Mouse (Mus musculus): ENCODE measurements at regions not wholly inside any gene's neighbourhood (a gene's known extent, or its start where the extent isn't known, plus 50 kb on each side); places are given as distances from the start of the nearest gene placed in this dataset.
"Not testable (repeated sequence)": the region's sequence is repeated elsewhere in the genome, so short reads cannot be mapped to it uniquely, and the experiment has no call there.

DNA sequence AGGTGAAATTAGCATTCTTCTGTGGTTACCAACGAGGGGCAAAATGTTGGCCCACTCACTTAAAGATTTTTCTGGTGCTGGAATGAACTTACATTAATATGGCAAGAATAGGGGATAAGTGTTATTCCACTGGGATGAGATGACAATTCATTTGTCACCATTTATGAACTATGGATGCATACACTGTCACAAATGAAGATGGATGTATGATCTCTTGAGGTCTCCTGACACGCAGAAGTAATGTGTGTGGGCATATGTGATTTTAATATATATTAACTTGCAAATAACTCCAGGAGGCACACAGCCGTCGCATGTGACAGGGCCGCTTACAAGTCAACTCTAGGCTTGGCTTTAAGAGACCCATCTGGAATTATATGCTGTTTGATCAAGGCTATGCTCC is 256.8 kb upstream of the Tmpo start:
- no peak overlapping the region for H3ac ChIP-seq (ENCODE audit: control insufficient read depth, insufficient read length)
- no peaks in the 10 kb centered on the region for H3K27me3 ChIP-seq (ENCODE audit: control insufficient read depth, insufficient read depth, insufficient read length)
- H3K36me3 ChIP-seq (ENCODE audit: control insufficient read depth, insufficient read depth), result no peaks in the 10 kb centered on the region
- no peak overlapping the region for H3K4me2 ChIP-seq (ENCODE audit: low read depth)
- H3K79me2 ChIP-seq (ENCODE audit: control insufficient read depth, insufficient read depth), result no peaks in the 10 kb centered on the region
- TF ChIP-seq TCF12 (IDR thresholded peaks at IDR 0.05; ENCODE audit: insufficient read depth, poor library complexity, severe bottlenecking) (no peak), TCF3 (IDR thresholded peaks at IDR 0.05; ENCODE audit: insufficient read length, low read depth) (no peak), USF1 (IDR thresholded peaks at IDR 0.05; ENCODE audit: low read depth) (no peak), REST (IDR thresholded peaks at IDR 0.05; ENCODE audit: insufficient read depth, insufficient read length) (no peak), POLR2A (IDR thresholded peaks at IDR 0.05; ENCODE audit: insufficient read length, low read depth) (no peak), POLR2AphosphoS2 (IDR thresholded peaks at IDR 0.05; ENCODE audit: insufficient read length, low read depth) (no peak), E2F4 (IDR thresholded peaks at IDR 0.05; ENCODE audit: insufficient read depth) (no peak), CEBPB (IDR thresholded peaks at IDR 0.05; ENCODE audit: insufficient read depth, poor library complexity, severe bottlenecking) (no peak), MAX (IDR thresholded peaks at IDR 0.05; ENCODE audit: low read depth) (no peak), MYOD1 (IDR thresholded peaks at IDR 0.05; ENCODE audit: control insufficient read depth in 1 of 3, insufficient read length in 2 of 3, low read depth in 2 of 3) (no peak), MYOG (IDR thresholded peaks at IDR 0.05; ENCODE audit: control insufficient read depth in 1 of 3, insufficient read depth in 1 of 3, insufficient read length in 2 of 3, low read depth in 2 of 3) (no peak), SRF (IDR thresholded peaks at IDR 0.05; ENCODE audit: control insufficient read depth, insufficient read length, low read depth) (no peak)
- no peak overlapping the region for H3K4me3 ChIP-seq

DNA sequence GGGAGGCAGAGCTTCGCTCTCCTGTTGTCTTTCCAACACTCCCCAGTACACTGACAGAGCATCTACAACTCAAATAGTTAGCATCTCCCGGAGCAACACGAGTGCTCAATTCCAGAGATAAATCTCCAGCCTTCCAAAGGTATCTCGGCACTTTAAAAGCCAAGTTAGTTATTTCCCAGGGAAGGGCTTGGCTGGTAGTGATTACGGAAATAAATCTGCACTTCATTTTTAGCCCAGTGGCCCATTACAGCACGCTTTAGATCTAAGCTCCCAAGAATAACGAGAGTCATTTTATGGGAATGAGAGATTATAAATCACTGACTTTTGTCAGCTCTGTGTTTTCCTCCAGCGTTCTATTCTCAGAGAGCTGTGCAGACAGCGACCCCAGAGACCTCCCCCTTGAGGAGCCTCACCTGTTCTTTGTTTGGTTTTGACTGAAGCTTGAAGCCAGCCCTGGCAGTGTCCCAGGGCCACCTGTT is 255.0 kb upstream of the Tmpo start:
- Histone ChIP-seq H3K27me3 (ENCODE audit: control insufficient read depth, insufficient read depth, insufficient read length) (no peaks in the 10 kb centered on the region), H3K36me3 (ENCODE audit: control insufficient read depth, insufficient read depth) (no peaks in the 10 kb centered on the region), H3K4me3 (no peak overlapping the region), H3K4me2 (ENCODE audit: low read depth) (no peak overlapping the region), H3K79me2 (ENCODE audit: control insufficient read depth, insufficient read depth) (no peaks in the 10 kb centered on the region), H3ac (ENCODE audit: control insufficient read depth, insufficient read length) (no peak overlapping the region)
- TF ChIP-seq SRF (IDR thresholded peaks at IDR 0.05; ENCODE audit: control insufficient read depth, insufficient read length, low read depth) (no peak), REST (IDR thresholded peaks at IDR 0.05; ENCODE audit: insufficient read depth, insufficient read length) (no peak), TCF3 (IDR thresholded peaks at IDR 0.05; ENCODE audit: insufficient read length, low read depth) (no peak)

DNA sequence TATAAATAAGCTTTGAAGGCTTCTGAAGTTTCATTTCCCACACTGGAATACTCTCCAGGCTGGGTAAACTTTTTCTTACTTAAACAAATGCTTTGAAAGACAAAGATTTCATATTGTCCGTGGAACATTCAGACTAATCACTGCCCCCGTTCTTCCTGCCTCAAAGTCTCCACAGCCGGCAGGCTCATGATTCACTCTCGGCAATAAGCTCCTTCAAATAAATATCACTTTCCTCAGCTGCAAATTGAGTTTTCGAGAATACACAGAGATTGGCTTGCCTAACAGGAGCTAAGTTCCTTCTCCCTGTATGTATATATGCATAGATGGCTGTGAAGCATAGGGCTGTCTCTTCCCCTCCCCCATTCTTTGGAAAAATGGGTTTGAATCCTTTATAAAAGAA is 249.2 kb upstream of the Tmpo start:
- peak overlapping the region; percentile 40 for H3K4me2 ChIP-seq (ENCODE audit: low read depth)
- no peak for TF ChIP-seq MAX (IDR thresholded peaks at IDR 0.05; ENCODE audit: low read depth)
- no peak for TF ChIP-seq POLR2A (IDR thresholded peaks at IDR 0.05; ENCODE audit: insufficient read length, low read depth)
- TF ChIP-seq CEBPB (IDR thresholded peaks at IDR 0.05; ENCODE audit: insufficient read depth, poor library complexity, severe bottlenecking), result no peak
- no peak for TF ChIP-seq MYOD1 (IDR thresholded peaks at IDR 0.05; ENCODE audit: control insufficient read depth in 1 of 3, insufficient read length in 2 of 3, low read depth in 2 of 3)
- TF ChIP-seq TCF12 (IDR thresholded peaks at IDR 0.05; ENCODE audit: insufficient read depth, poor library complexity, severe bottlenecking), result no peak
- TF ChIP-seq MYOG (IDR thresholded peaks at IDR 0.05; ENCODE audit: control insufficient read depth in 1 of 3, insufficient read depth in 1 of 3, insufficient read length in 2 of 3, low read depth in 2 of 3), result no peak
- TF ChIP-seq TCF3 (IDR thresholded peaks at IDR 0.05; ENCODE audit: insufficient read length, low read depth), result no peak
- no peak for TF ChIP-seq POLR2AphosphoS2 (IDR thresholded peaks at IDR 0.05; ENCODE audit: insufficient read length, low read depth)
- no peak for TF ChIP-seq SRF (IDR thresholded peaks at IDR 0.05; ENCODE audit: control insufficient read depth, insufficient read length, low read depth)
- no peak for TF ChIP-seq USF1 (IDR thresholded peaks at IDR 0.05; ENCODE audit: low read depth)
- TF ChIP-seq E2F4 (IDR thresholded peaks at IDR 0.05; ENCODE audit: insufficient read depth), result no peak
- no peak for TF ChIP-seq REST (IDR thresholded peaks at IDR 0.05; ENCODE audit: insufficient read depth, insufficient read length)
- no peaks in the 10 kb centered on the region for H3K27me3 ChIP-seq (ENCODE audit: control insufficient read depth, insufficient read depth, insufficient read length)
- H3K4me3 ChIP-seq, result no peak overlapping the region
- no peaks in the 10 kb centered on the region for H3K79me2 ChIP-seq (ENCODE audit: control insufficient read depth, insufficient read depth)
- no peak overlapping the region for H3ac ChIP-seq (ENCODE audit: control insufficient read depth, insufficient read length)
- H3K36me3 ChIP-seq (ENCODE audit: control insufficient read depth, insufficient read depth), result no peaks in the 10 kb centered on the region

DNA sequence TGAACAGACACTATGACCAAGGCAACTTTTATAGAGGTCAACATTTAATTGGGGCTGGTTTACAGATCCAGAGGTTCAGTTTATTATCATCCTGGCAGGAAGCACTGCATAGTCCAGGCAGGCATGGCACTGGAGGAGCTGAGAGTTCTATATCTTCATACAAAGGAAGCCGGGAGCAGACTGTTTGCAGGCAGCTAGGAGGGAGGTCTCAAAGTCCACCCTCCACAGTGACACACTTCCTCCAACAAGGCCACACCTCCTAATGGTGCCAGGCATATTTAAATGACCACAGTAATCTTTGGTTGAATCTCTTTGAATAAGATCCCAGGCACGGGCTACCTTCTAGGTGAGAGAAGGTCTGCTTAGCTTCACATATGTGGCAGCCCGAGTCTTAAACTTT is 245.5 kb upstream of the Tmpo start:
- no peaks in the 10 kb centered on the region for H3K27me3 ChIP-seq (ENCODE audit: control insufficient read depth, insufficient read depth, insufficient read length)
- no peak overlapping the region for H3K4me2 ChIP-seq (ENCODE audit: low read depth)
- no peak overlapping the region for H3ac ChIP-seq (ENCODE audit: control insufficient read depth, insufficient read length)
- no peaks in the 10 kb centered on the region for H3K79me2 ChIP-seq (ENCODE audit: control insufficient read depth, insufficient read depth)
- TF ChIP-seq USF1 (IDR thresholded peaks at IDR 0.05; ENCODE audit: low read depth) (no peak), SRF (IDR thresholded peaks at IDR 0.05; ENCODE audit: control insufficient read depth, insufficient read length, low read depth) (no peak), TCF12 (IDR thresholded peaks at IDR 0.05; ENCODE audit: insufficient read depth, poor library complexity, severe bottlenecking) (no peak), E2F4 (IDR thresholded peaks at IDR 0.05; ENCODE audit: insufficient read depth) (no peak), MAX (IDR thresholded peaks at IDR 0.05; ENCODE audit: low read depth) (no peak)
- no peak overlapping the region for H3K4me3 ChIP-seq
- H3K36me3 ChIP-seq (ENCODE audit: control insufficient read depth, insufficient read depth), result no peaks in the 10 kb centered on the region

DNA sequence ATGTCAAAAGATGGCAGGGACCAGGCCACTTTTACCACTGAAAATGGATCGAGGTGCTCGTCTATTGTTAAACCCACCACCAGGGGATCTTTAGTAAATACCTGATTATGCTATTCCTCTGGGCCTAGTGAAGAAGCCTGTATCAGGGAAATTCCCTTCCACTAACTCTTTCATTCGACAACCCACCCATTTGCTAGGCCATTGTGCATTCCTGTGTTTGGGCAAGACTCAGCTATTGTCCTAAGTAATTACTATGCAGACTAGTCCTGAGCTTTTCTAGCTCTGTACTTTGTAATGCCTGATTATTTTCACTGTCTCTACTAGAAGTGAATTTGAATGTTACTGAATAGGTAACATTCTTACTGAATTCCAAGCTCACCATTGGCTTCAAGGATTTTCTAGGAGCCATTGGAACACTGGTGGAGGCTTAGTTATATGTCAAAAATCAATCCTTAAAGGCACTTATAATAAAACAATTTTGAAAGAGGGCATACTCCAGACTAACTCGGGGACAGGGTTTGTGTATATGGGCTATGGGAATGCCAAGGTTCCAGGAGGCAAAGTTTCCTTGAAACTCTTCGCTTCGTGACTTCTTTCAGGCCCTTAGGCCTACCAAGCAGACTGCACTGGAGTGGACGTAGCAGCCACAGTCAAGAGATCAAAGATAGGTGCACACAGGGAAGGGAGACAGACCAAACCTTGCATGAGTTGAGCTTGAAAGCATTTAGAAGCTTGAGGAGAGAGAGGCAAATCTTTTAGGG is 244.7 kb upstream of the Tmpo start:
- H3K4me2 ChIP-seq (ENCODE audit: low read depth); H3K79me2 ChIP-seq (ENCODE audit: control insufficient read depth, insufficient read depth); H3K36me3 ChIP-seq (ENCODE audit: control insufficient read depth, insufficient read depth): not testable (repeated sequence)

More for the DNA sequence above, 244.7 kb upstream of the Tmpo start:
- not testable (repeated sequence) for H3K4me3 ChIP-seq; H3K27me3 ChIP-seq (ENCODE audit: control insufficient read depth, insufficient read depth, insufficient read length); H3ac ChIP-seq (ENCODE audit: control insufficient read depth, insufficient read length)

Data from myocyte (in vitro differentiated cells).